Mouse (Mus musculus) kidney, adult 2 months (tissue): Measurements from ENCODE around the gene Plau.

Experiments used
- CTCF ChIP-seq: fragments of 200-500 bp; conservative IDR thresholded peaks from 2 replicates; pipeline ENCODE4 v1.5.1; 2011; ENCODE audit warnings: low read depth, mild to moderate bottlenecking, control low read depth, low read length, moderate library complexity, mixed read lengths; ENCODE audit not compliant: insufficient read depth, insufficient read length
- POLR2A ChIP-seq: fragments of 200-500 bp; IDR thresholded peaks from one replicate; pipeline ENCODE4 v1.6.1; 2011; ENCODE audit warnings: low read depth, low read length, control low read depth

DNA sequence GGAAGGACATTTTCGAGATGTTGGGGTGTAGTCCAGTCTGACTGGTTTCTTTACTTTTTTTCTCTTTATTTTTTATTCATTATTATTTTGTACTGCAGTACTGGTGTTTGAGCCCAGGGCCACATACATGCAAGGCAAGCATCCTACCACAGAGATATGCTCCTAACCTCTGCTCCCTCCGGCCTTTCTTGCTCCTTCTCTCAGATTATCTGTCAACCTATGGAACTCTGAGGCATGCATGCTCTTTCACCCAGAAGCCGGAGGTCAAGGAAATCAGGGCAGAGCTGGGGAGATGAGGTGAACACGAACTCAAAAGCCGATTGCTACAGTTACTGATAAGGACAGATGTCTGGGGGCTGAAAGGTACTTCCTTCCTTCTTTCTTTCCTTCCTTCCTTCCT is 32.0 kb upstream of the Plau start:
- TF ChIP-seq CTCF = no peak
- no peak for TF ChIP-seq POLR2A
